In the genomic region with DNA sequence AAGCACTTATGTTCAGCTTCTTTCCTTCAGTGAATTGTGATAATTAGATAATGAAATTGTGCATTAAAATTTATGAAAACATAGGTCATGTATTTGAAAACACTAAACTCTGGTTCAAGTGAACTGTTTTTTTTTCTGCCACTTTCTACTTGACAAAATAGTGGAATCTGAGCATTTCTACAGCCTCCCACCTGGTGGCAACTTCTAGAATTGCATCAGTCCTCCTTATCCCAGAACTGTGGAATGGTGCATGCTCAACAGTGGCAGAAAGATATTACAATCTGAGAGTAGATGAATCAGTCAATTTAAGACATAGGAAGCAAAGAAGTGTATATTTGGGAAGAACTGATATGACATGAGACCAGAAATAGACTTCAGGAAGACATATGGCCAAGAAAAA, we compare ENCODE assay signal across 9 mouse cellular contexts.
DNase-seq lines count a peak whose midpoint lies in the region; ATAC-seq and TF ChIP-seq lines count a peak whose summit lies in the region.
"Had no signal": no experiment of that assay in that cellular context is flagged by ENCODE, and none has a peak within 500 bp of the region (broad histone marks: within the 10 kb centered on the region; RNA-seq: fewer than 3 reads in every experiment).

No protein-coding gene starts in this region.

- TF ChIP-seq CTCF in forebrain, postnatal 0 days (IDR thresholded peaks at IDR 0.05; ENCODE audit: low read depth) = peak; percentile 52
- peak; percentile 27; the same call in 1 of the 2 replicates for TF ChIP-seq CTCF in brain, embryonic 14.5 days (IDR thresholded peaks at IDR 0.05; ENCODE audit: borderline replicate concordance, extremely low read depth, insufficient read depth, insufficient read length)

- no peaks in the 10 kb centered on the region for H3K27me3 ChIP-seq in forebrain, postnatal 0 days (ENCODE audit: insufficient read depth, low read length)
- no peaks in the 10 kb centered on the region for H3K27me3 ChIP-seq in forebrain, embryonic 12.5 days
- H3K27me3 ChIP-seq in midbrain, embryonic 11.5 days (ENCODE audit: control insufficient read depth, insufficient read depth, low read length) = no peaks in the 10 kb centered on the region
- H3K27me3 ChIP-seq in midbrain, embryonic 10.5 days (ENCODE audit: low read depth, poor library complexity, severe bottlenecking) = no peaks in the 10 kb centered on the region
- H3K27me3 ChIP-seq in forebrain, embryonic 11.5 days (ENCODE audit: control insufficient read depth, insufficient read depth, low read length) = no peaks in the 10 kb centered on the region
- H3K27me3 ChIP-seq: limb, embryonic 13.5 days had no signal

- H3K9ac ChIP-seq in forebrain, postnatal 0 days = no peak overlapping the region
- no peak overlapping the region for H3K9ac ChIP-seq in forebrain, embryonic 12.5 days
- no peak overlapping the region for H3K9ac ChIP-seq in midbrain, embryonic 11.5 days (ENCODE audit: low read length)
- H3K9ac ChIP-seq in forebrain, embryonic 11.5 days (ENCODE audit: low read length) = no peak overlapping the region
- H3K9ac ChIP-seq: limb, embryonic 13.5 days had no signal

- H3K4me1 ChIP-seq in forebrain, postnatal 0 days (ENCODE audit: insufficient read depth) = no peaks in the 10 kb centered on the region
- no peaks in the 10 kb centered on the region for H3K4me1 ChIP-seq in forebrain, embryonic 12.5 days
- H3K4me1 ChIP-seq in midbrain, embryonic 11.5 days (ENCODE audit: control insufficient read depth, insufficient read depth, low read length) = no peaks in the 10 kb centered on the region
- H3K4me1 ChIP-seq in midbrain, embryonic 10.5 days = no peaks in the 10 kb centered on the region
- H3K4me1 ChIP-seq in forebrain, embryonic 11.5 days (replicated peaks; ENCODE audit: control insufficient read depth, insufficient read depth, low read length) = no peaks in the 10 kb centered on the region
- H3K4me1 ChIP-seq: limb, embryonic 13.5 days had no signal

- H3K36me3 ChIP-seq in forebrain, postnatal 0 days (ENCODE audit: insufficient read depth) = no peaks in the 10 kb centered on the region
- no peaks in the 10 kb centered on the region for H3K36me3 ChIP-seq in forebrain, embryonic 12.5 days (replicated peaks)
- no peaks in the 10 kb centered on the region for H3K36me3 ChIP-seq in midbrain, embryonic 11.5 days (ENCODE audit: control insufficient read depth, insufficient read depth, low read length)
- no peaks in the 10 kb centered on the region for H3K36me3 ChIP-seq in midbrain, embryonic 10.5 days
- H3K36me3 ChIP-seq in forebrain, embryonic 11.5 days (ENCODE audit: control insufficient read depth, insufficient read depth, low read length) = no peaks in the 10 kb centered on the region
- H3K36me3 ChIP-seq: limb, embryonic 13.5 days had no signal

- no peak overlapping the region for H3K4me2 ChIP-seq in forebrain, postnatal 0 days (ENCODE audit: low read depth)
- H3K4me2 ChIP-seq in forebrain, embryonic 12.5 days = no peak overlapping the region
- no peak overlapping the region for H3K4me2 ChIP-seq in midbrain, embryonic 11.5 days
- no peak overlapping the region for H3K4me2 ChIP-seq in forebrain, embryonic 11.5 days (ENCODE audit: low read depth, low read length, severe bottlenecking)
- H3K4me2 ChIP-seq: limb, embryonic 13.5 days had no signal

- no peak for TF ChIP-seq POLR2A in brain, embryonic 14.5 days (IDR thresholded peaks at IDR 0.05; ENCODE audit: borderline replicate concordance, extremely low read depth, insufficient read depth, insufficient read length, poor library complexity, severe bottlenecking)

- peak; percentile 21 for DNase-seq in forebrain, postnatal 0 days
- DNase-seq in midbrain, embryonic 11.5 days (ENCODE audit: low spot score, missing footprints) = peak; percentile 90
- DNase-seq in midbrain, embryonic 10.5 days (ENCODE audit: low spot score) = no peak
- peak; percentile 35 for DNase-seq in brain, embryonic 14.5 days (ENCODE audit: low read depth)
- DNase-seq in layer of hippocampus, adult 9-11 months = peak; percentile 1
- DNase-seq in forebrain, embryonic 11.5 days (ENCODE audit: low spot score) = no peak

- H3K9me3 ChIP-seq in forebrain, postnatal 0 days (ENCODE audit: low read length) = no peaks in the 10 kb centered on the region
- no peaks in the 10 kb centered on the region for H3K9me3 ChIP-seq in forebrain, embryonic 12.5 days
- H3K9me3 ChIP-seq in midbrain, embryonic 11.5 days (ENCODE audit: control insufficient read depth, low read length) = no peaks in the 10 kb centered on the region
- no peaks in the 10 kb centered on the region for H3K9me3 ChIP-seq in midbrain, embryonic 10.5 days (replicated peaks)
- H3K9me3 ChIP-seq in forebrain, embryonic 11.5 days (ENCODE audit: control insufficient read depth, low read length) = no peaks in the 10 kb centered on the region
- H3K9me3 ChIP-seq: limb, embryonic 13.5 days had no signal

- no peak for ATAC-seq in forebrain, postnatal 0 days
- ATAC-seq in forebrain, embryonic 12.5 days (ENCODE audit: low FRiP score) = no peak
- ATAC-seq in midbrain, embryonic 11.5 days (ENCODE audit: low FRiP score) = no peak
- no peak for ATAC-seq in activated CD4-positive, CD25-positive, alpha-beta regulatory T cell, adult 4 months
- ATAC-seq in forebrain, embryonic 11.5 days (replicated peaks; ENCODE audit: low FRiP score) = no peak

- H3K4me3 ChIP-seq in forebrain, postnatal 0 days (ENCODE audit: low read depth, low read length) = no peak overlapping the region
- no peak overlapping the region for H3K4me3 ChIP-seq in forebrain, embryonic 12.5 days (replicated peaks)
- no peak overlapping the region for H3K4me3 ChIP-seq in midbrain, embryonic 11.5 days (ENCODE audit: low read depth, low read length)
- no peak overlapping the region for H3K4me3 ChIP-seq in midbrain, embryonic 10.5 days
- no peak overlapping the region for H3K4me3 ChIP-seq in forebrain, embryonic 11.5 days (ENCODE audit: low read depth, low read length)
- H3K4me3 ChIP-seq: limb, embryonic 13.5 days had no signal

- no peak overlapping the region for H3K27ac ChIP-seq in forebrain, postnatal 0 days (ENCODE audit: low read depth, low read length)
- no peak overlapping the region for H3K27ac ChIP-seq in forebrain, embryonic 12.5 days
- no peak overlapping the region for H3K27ac ChIP-seq in midbrain, embryonic 11.5 days (ENCODE audit: low read depth, low read length)
- H3K27ac ChIP-seq in midbrain, embryonic 10.5 days (replicated peaks) = no peak overlapping the region
- no peak overlapping the region for H3K27ac ChIP-seq in forebrain, embryonic 11.5 days (ENCODE audit: low read depth, low read length)
- H3K27ac ChIP-seq: limb, embryonic 13.5 days had no signal

Comparison
In these comparisons a context has a peak if more than half of its experiments do, and no peak if none do; other contexts are left out.
1. DNase-seq: peak in forebrain, postnatal 0 days (single experiment), midbrain, embryonic 11.5 days (single experiment), brain, embryonic 14.5 days (single experiment) and layer of hippocampus, adult 9-11 months (single experiment); none in midbrain, embryonic 10.5 days (single experiment) and forebrain, embryonic 11.5 days (single experiment).